Mouse (Mus musculus): ENCODE results near the gene Pheta2. TPM values are rescaled to one million over a fixed set of nuclear protein-coding genes. Genes with fewer than 3 reads are reported as not detected.
A peak's percentile ranks its signal among the peaks of the same experiment; 100 is the strongest.

Pheta2 gene
- polyA plus RNA-seq, 1 experiment from 2014 or later = 11.2 TPM

- H3K27ac ChIP-seq = no peak overlapping the region
- 0 out of 2 replicates have a peak, but pooled peaks cover 6% of the 10 kb centered on the region for H3K4me1 ChIP-seq
- no peak overlapping the region for H3K4me2 ChIP-seq (replicated peaks)
- ATAC-seq (ENCODE audit: insufficient number of reproducible peaks, insufficient read depth, low FRiP score, low TSS enrichment) = no peak
- peaks cover 8% of the 10 kb centered on the region; the same call in 1 of the 2 replicates for H3K36me3 ChIP-seq
- 56% methylated on average over 2 of the region's 2 CpGs for WGBS
- no peaks in the 10 kb centered on the region for H3K27me3 ChIP-seq
- no peak overlapping the region for H3K9ac ChIP-seq
- no peak overlapping the region for H3K4me3 ChIP-seq
- H3K9me3 ChIP-seq = no peaks in the 10 kb centered on the region
Measured at GRCm38 (mm10) chr15:82325382-82325781, 13.4 kb upstream of the Pheta2 start.

GRCm38 (mm10) chr15:82335194-82335593, 3.5 kb upstream of the Pheta2 start:
- Histone ChIP-seq H3K4me2 (replicated peaks) (no peak overlapping the region), H3K27me3 (no peaks in the 10 kb centered on the region), H3K9me3 (no peaks in the 10 kb centered on the region), H3K4me1 (peaks cover 17% of the 10 kb centered on the region), H3K36me3 (peaks cover 36% of the 10 kb centered on the region), H3K9ac (no peak overlapping the region), H3K4me3 (no peak overlapping the region), H3K27ac (no peak overlapping the region)
- 95% methylated on average over 4 of the region's 4 CpGs for WGBS
- ATAC-seq (ENCODE audit: insufficient number of reproducible peaks, insufficient read depth, low FRiP score, low TSS enrichment) = no peak

GRCm38 (mm10) chr15:82336629-82337028, 2.1 kb upstream of the Pheta2 start:
- Histone ChIP-seq H3K9ac (no peak overlapping the region), H3K27me3 (no peaks in the 10 kb centered on the region), H3K27ac (no peak overlapping the region), H3K36me3 (peaks cover 33% of the 10 kb centered on the region), H3K9me3 (no peaks in the 10 kb centered on the region), H3K4me3 (no peak overlapping the region), H3K4me2 (replicated peaks) (no peak overlapping the region), H3K4me1 (peaks cover 28% of the 10 kb centered on the region)
- no peak for ATAC-seq (ENCODE audit: insufficient number of reproducible peaks, insufficient read depth, low FRiP score, low TSS enrichment)
- 70% methylated on average over 12 of the region's 12 CpGs for WGBS

- H3K4me1 ChIP-seq = peaks cover 31% of the 10 kb centered on the region
- ATAC-seq (ENCODE audit: insufficient number of reproducible peaks, insufficient read depth, low FRiP score, low TSS enrichment) = no peak
- peaks cover 24% of the 10 kb centered on the region for H3K36me3 ChIP-seq
- no peaks in the 10 kb centered on the region for H3K27me3 ChIP-seq
- H3K4me2 ChIP-seq (replicated peaks) = peak overlapping the region; percentile 63
- 36% methylated on average over 4 of the region's 4 CpGs for WGBS
- H3K4me3 ChIP-seq = peak overlapping the region; percentile 48
- no peaks in the 10 kb centered on the region for H3K9me3 ChIP-seq
- H3K9ac ChIP-seq = peak overlapping the region; percentile 60; the same call in 1 of the 2 replicates
- 0 out of 2 replicates have a peak overlapping the region, but pooled peaks have one; percentile 13 for H3K27ac ChIP-seq
Measured at GRCm38 (mm10) chr15:82337875-82338274, 867 bp upstream of the Pheta2 start.

GRCm38 (mm10) chr15:82339150-82339549, 408 bp downstream of the Pheta2 start:
- Histone ChIP-seq H3K4me2 (replicated peaks) (peak overlapping the region; percentile 63), H3K27ac (no peak overlapping the region), H3K27me3 (no peaks in the 10 kb centered on the region), H3K9me3 (no peaks in the 10 kb centered on the region), H3K4me1 (peaks cover 31% of the 10 kb centered on the region), H3K36me3 (peaks cover 21% of the 10 kb centered on the region), H3K4me3 (peak overlapping the region; percentile 48), H3K9ac (peak overlapping the region; percentile 60; the same call in 1 of the 2 replicates)
- WGBS = 55% methylated on average over 10 of the region's 10 CpGs
- ATAC-seq (ENCODE audit: insufficient number of reproducible peaks, insufficient read depth, low FRiP score, low TSS enrichment) = no peak

- Histone ChIP-seq H3K4me1 (peaks cover 31% of the 10 kb centered on the region), H3K4me2 (replicated peaks) (no peak overlapping the region), H3K27ac (no peak overlapping the region), H3K27me3 (no peaks in the 10 kb centered on the region), H3K9me3 (no peaks in the 10 kb centered on the region), H3K36me3 (peaks cover 15% of the 10 kb centered on the region), H3K4me3 (no peak overlapping the region), H3K9ac (no peak overlapping the region)
- 66% methylated on average over 8 of the region's 8 CpGs for WGBS
- no peak for ATAC-seq (ENCODE audit: insufficient number of reproducible peaks, insufficient read depth, low FRiP score, low TSS enrichment)
Measured at GRCm38 (mm10) chr15:82339634-82340254, 1.0 kb downstream of the Pheta2 start.

GRCm38 (mm10) chr15:82340414-82341035, 1.8 kb downstream of the Pheta2 start:
- Histone ChIP-seq H3K9ac (peak overlapping the region; percentile 79), H3K36me3 (peaks cover 7% of the 10 kb centered on the region; the same call in 1 of the 2 replicates), H3K27me3 (no peaks in the 10 kb centered on the region), H3K4me3 (peak overlapping the region; percentile 48), H3K4me2 (replicated peaks) (peak overlapping the region; percentile 76), H3K27ac (peak overlapping the region; percentile 67), H3K4me1 (peaks cover 31% of the 10 kb centered on the region), H3K9me3 (no peaks in the 10 kb centered on the region)
- WGBS = 39% methylated on average over 21 of the region's 21 CpGs
- no peak for ATAC-seq (ENCODE audit: insufficient number of reproducible peaks, insufficient read depth, low FRiP score, low TSS enrichment)

- ATAC-seq (ENCODE audit: insufficient number of reproducible peaks, insufficient read depth, low FRiP score, low TSS enrichment) = no peak
- H3K4me1 ChIP-seq = peaks cover 31% of the 10 kb centered on the region
- H3K36me3 ChIP-seq = peaks cover 4% of the 10 kb centered on the region; the same call in 1 of the 2 replicates
- peak overlapping the region; percentile 67 for H3K27ac ChIP-seq
- peak overlapping the region; percentile 48 for H3K4me3 ChIP-seq
- peak overlapping the region; percentile 76 for H3K4me2 ChIP-seq (replicated peaks)
- no peaks in the 10 kb centered on the region for H3K9me3 ChIP-seq
- no peaks in the 10 kb centered on the region for H3K27me3 ChIP-seq
- WGBS = 2% methylated on average over 40 of the region's 40 CpGs
- H3K9ac ChIP-seq = peak overlapping the region; percentile 79
Measured at GRCm38 (mm10) chr15:82341036-82341501, 2.3 kb downstream of the Pheta2 start.

GRCm38 (mm10) chr15:82341675-82342542, 3.2 kb downstream of the Pheta2 start:
- Histone ChIP-seq H3K4me1 (peaks cover 32% of the 10 kb centered on the region), H3K9me3 (no peaks in the 10 kb centered on the region), H3K27me3 (no peaks in the 10 kb centered on the region), H3K4me3 (peak overlapping the region; percentile 48), H3K36me3 (no peaks in the 10 kb centered on the region), H3K9ac (peak overlapping the region; percentile 79; the same call in 1 of the 2 replicates), H3K4me2 (replicated peaks) (peak overlapping the region; percentile 76), H3K27ac (peak overlapping the region; percentile 67)
- ATAC-seq (ENCODE audit: insufficient number of reproducible peaks, insufficient read depth, low FRiP score, low TSS enrichment) = no peak
- WGBS = 60% methylated on average over 15 of the region's 15 CpGs

GRCm38 (mm10) chr15:82342543-82342935, 3.8 kb downstream of the Pheta2 start:
- H3K4me3 ChIP-seq = no peak overlapping the region
- no peak overlapping the region for H3K4me2 ChIP-seq (replicated peaks)
- no peak overlapping the region for H3K9ac ChIP-seq
- H3K27ac ChIP-seq = 0 out of 2 replicates have a peak overlapping the region, but pooled peaks have one; percentile 67
- no peaks in the 10 kb centered on the region for H3K36me3 ChIP-seq
- 72% methylated on average over 5 of the region's 5 CpGs for WGBS
- ATAC-seq (ENCODE audit: insufficient number of reproducible peaks, insufficient read depth, low FRiP score, low TSS enrichment) = no peak
- no peaks in the 10 kb centered on the region for H3K27me3 ChIP-seq
- H3K4me1 ChIP-seq = peaks cover 33% of the 10 kb centered on the region
- H3K9me3 ChIP-seq = no peaks in the 10 kb centered on the region

Measured in embryonic facial prominence, embryonic 12.5 days (tissue).